Mouse (Mus musculus): Measurements from ENCODE around the gene Slc39a13. TPM values are rescaled to one million over a fixed set of nuclear protein-coding genes. Genes with fewer than 3 reads are reported as not detected.
A peak's percentile ranks its signal among the peaks of the same experiment; 100 is the strongest.

Gene Slc39a13
- polyA plus RNA-seq, 2 experiments, result 8.4 to 11.2 TPM

- Histone ChIP-seq H3K27me3 (ENCODE audit: control insufficient read depth, insufficient read depth, low read length) (no peaks in the 10 kb centered on the region), H3K27ac (no peak overlapping the region), H3K4me1 (replicated peaks; ENCODE audit: control insufficient read depth in 2 of 2, insufficient read depth in 2 of 2, low read length in 1 of 2) (peaks cover 0 to 11% of the 10 kb centered on the region in 2 experiments; a peak in 3 of 4 replicates), H3K36me3 (replicated peaks; ENCODE audit: control insufficient read depth, insufficient read depth, low read depth) (peaks cover 11% of the 10 kb centered on the region), H3K4me3 (ENCODE audit: insufficient read depth in 1 of 2, low read depth in 2 of 2, low read length in 2 of 2) (no peak overlapping the region), H3K9me3 (ENCODE audit: control insufficient read depth, low read length) (no peaks in the 10 kb centered on the region), H3K9ac (replicated peaks) (no peak overlapping the region), H3K4me2 (ENCODE audit: low read depth) (0 out of 2 replicates have a peak overlapping the region, but pooled peaks have one; percentile 85)
- TF ChIP-seq EP300 (IDR thresholded peaks at IDR 0.05; ENCODE audit: low read depth) (no peak), CTCF (IDR thresholded peaks at IDR 0.05; ENCODE audit: low read depth) (no peak)
- ATAC-seq (ENCODE audit: insufficient read depth) (no peak), DNase-seq (ENCODE audit: low read depth in 3 of 3, low spot score in 3 of 3) (no peak)
- 71% methylated on average over 13 of the region's 13 CpGs for WGBS (ENCODE audit: insufficient replicate concordance)
Measured at GRCm38 (mm10) chr2:91068162-91068871, 1.9 kb downstream of the Slc39a13 start.

GRCm38 (mm10) chr2:91066455-91066854, 3.8 kb downstream of the Slc39a13 start:
- ATAC-seq (ENCODE audit: insufficient read depth) (no peak), DNase-seq (ENCODE audit: low read depth in 3 of 3, low spot score in 3 of 3) (no peak)
- peaks cover 28% of the 10 kb centered on the region for H3K36me3 ChIP-seq (replicated peaks; ENCODE audit: control insufficient read depth, insufficient read depth, low read depth)
- TF ChIP-seq EP300 (IDR thresholded peaks at IDR 0.05; ENCODE audit: low read depth), result no peak
- TF ChIP-seq CTCF (IDR thresholded peaks at IDR 0.05; ENCODE audit: low read depth), result no peak
- H3K9me3 ChIP-seq (ENCODE audit: control insufficient read depth, low read length), result no peaks in the 10 kb centered on the region
- no peak overlapping the region for H3K9ac ChIP-seq (replicated peaks)
- no peak overlapping the region for H3K4me2 ChIP-seq (ENCODE audit: low read depth)
- H3K27ac ChIP-seq, result no peak overlapping the region
- 69% methylated on average over 3 of the region's 3 CpGs for WGBS (ENCODE audit: insufficient replicate concordance)
- no peak overlapping the region for H3K4me3 ChIP-seq (ENCODE audit: insufficient read depth in 1 of 2, low read depth in 2 of 2, low read length in 2 of 2)
- no peaks in the 10 kb centered on the region for H3K27me3 ChIP-seq (ENCODE audit: control insufficient read depth, insufficient read depth, low read length)
- H3K4me1 ChIP-seq (replicated peaks; ENCODE audit: control insufficient read depth in 2 of 2, insufficient read depth in 2 of 2, low read length in 1 of 2), result peaks cover 5 to 15% of the 10 kb centered on the region in 2 experiments

GRCm38 (mm10) chr2:91065544-91065943, 4.7 kb downstream of the Slc39a13 start:
- no peak for TF ChIP-seq EP300 (IDR thresholded peaks at IDR 0.05; ENCODE audit: low read depth)
- TF ChIP-seq CTCF (IDR thresholded peaks at IDR 0.05; ENCODE audit: low read depth), result peak; percentile 95
- H3K4me1 ChIP-seq (replicated peaks; ENCODE audit: control insufficient read depth in 2 of 2, insufficient read depth in 2 of 2, low read length in 1 of 2), result peaks cover 14 to 17% of the 10 kb centered on the region in 2 experiments
- no peak overlapping the region for H3K4me3 ChIP-seq (ENCODE audit: insufficient read depth in 1 of 2, low read depth in 2 of 2, low read length in 2 of 2)
- 46% methylated on average over 3 of the region's 3 CpGs for WGBS (ENCODE audit: insufficient replicate concordance)
- H3K36me3 ChIP-seq (replicated peaks; ENCODE audit: control insufficient read depth, insufficient read depth, low read depth), result peaks cover 28% of the 10 kb centered on the region
- H3K9ac ChIP-seq (replicated peaks), result no peak overlapping the region
- no peaks in the 10 kb centered on the region for H3K9me3 ChIP-seq (ENCODE audit: control insufficient read depth, low read length)
- ATAC-seq (ENCODE audit: insufficient read depth), result no peak
- H3K27me3 ChIP-seq (ENCODE audit: control insufficient read depth, insufficient read depth, low read length), result no peaks in the 10 kb centered on the region
- H3K27ac ChIP-seq, result no peak overlapping the region
- no peak overlapping the region for H3K4me2 ChIP-seq (ENCODE audit: low read depth)
- no peak for DNase-seq (ENCODE audit: low read depth in 3 of 3, low spot score in 3 of 3)

GRCm38 (mm10) chr2:91064211-91064610, 6.0 kb downstream of the Slc39a13 start:
- TF ChIP-seq CTCF (IDR thresholded peaks at IDR 0.05; ENCODE audit: low read depth) (no peak), EP300 (IDR thresholded peaks at IDR 0.05; ENCODE audit: low read depth) (no peak)
- Histone ChIP-seq H3K4me1 (replicated peaks; ENCODE audit: control insufficient read depth in 2 of 2, insufficient read depth in 2 of 2, low read length in 1 of 2) (peaks cover 17 to 19% of the 10 kb centered on the region in 2 experiments), H3K27ac (no peak overlapping the region), H3K4me3 (ENCODE audit: insufficient read depth in 1 of 2, low read depth in 2 of 2, low read length in 2 of 2) (no peak overlapping the region), H3K4me2 (ENCODE audit: low read depth) (no peak overlapping the region), H3K36me3 (replicated peaks; ENCODE audit: control insufficient read depth, insufficient read depth, low read depth) (peaks cover 40% of the 10 kb centered on the region), H3K9ac (replicated peaks) (no peak overlapping the region), H3K9me3 (ENCODE audit: control insufficient read depth, low read length) (no peaks in the 10 kb centered on the region), H3K27me3 (ENCODE audit: control insufficient read depth, insufficient read depth, low read length) (no peaks in the 10 kb centered on the region)
- ATAC-seq (ENCODE audit: insufficient read depth) (no peak), DNase-seq (ENCODE audit: low read depth in 3 of 3, low spot score in 3 of 3) (no peak)
- WGBS (ENCODE audit: insufficient replicate concordance), result 86% methylated on average over 6 of the region's 6 CpGs

GRCm38 (mm10) chr2:91062779-91063606, 7.2 kb downstream of the Slc39a13 start:
- TF ChIP-seq EP300 (IDR thresholded peaks at IDR 0.05; ENCODE audit: low read depth), result no peak
- TF ChIP-seq CTCF (IDR thresholded peaks at IDR 0.05; ENCODE audit: low read depth), result no peak
- Histone ChIP-seq H3K36me3 (replicated peaks; ENCODE audit: control insufficient read depth, insufficient read depth, low read depth) (peaks cover 51% of the 10 kb centered on the region), H3K4me2 (ENCODE audit: low read depth) (no peak overlapping the region), H3K4me1 (replicated peaks; ENCODE audit: control insufficient read depth in 2 of 2, insufficient read depth in 2 of 2, low read length in 1 of 2) (peaks cover 17% of the 10 kb centered on the region in 2 experiments), H3K27ac (no peak overlapping the region), H3K4me3 (ENCODE audit: insufficient read depth in 1 of 2, low read depth in 2 of 2, low read length in 2 of 2) (no peak overlapping the region), H3K9ac (replicated peaks) (no peak overlapping the region), H3K27me3 (ENCODE audit: control insufficient read depth, insufficient read depth, low read length) (no peaks in the 10 kb centered on the region), H3K9me3 (ENCODE audit: control insufficient read depth, low read length) (no peaks in the 10 kb centered on the region)
- ATAC-seq (ENCODE audit: insufficient read depth) (no peak), DNase-seq (ENCODE audit: low read depth in 3 of 3, low spot score in 3 of 3) (no peak)
- 88% methylated on average over 16 of the region's 16 CpGs for WGBS (ENCODE audit: insufficient replicate concordance)
